Mouse (Mus musculus): ENCODE results near the gene Klre1.
A peak's percentile ranks its signal among the peaks of the same experiment; 100 is the strongest.

Gene Klre1

GRCm38 (mm10) chr6:129577605-129578004, at the start of gene Klre1:
Klre1 (plus strand) TSS chr6:129577905.
- no peak for DNase-seq

GRCm38 (mm10) chr6:129529605-129530004, 48.1 kb upstream of the Klre1 start:
- DNase-seq: no peak

DNA sequence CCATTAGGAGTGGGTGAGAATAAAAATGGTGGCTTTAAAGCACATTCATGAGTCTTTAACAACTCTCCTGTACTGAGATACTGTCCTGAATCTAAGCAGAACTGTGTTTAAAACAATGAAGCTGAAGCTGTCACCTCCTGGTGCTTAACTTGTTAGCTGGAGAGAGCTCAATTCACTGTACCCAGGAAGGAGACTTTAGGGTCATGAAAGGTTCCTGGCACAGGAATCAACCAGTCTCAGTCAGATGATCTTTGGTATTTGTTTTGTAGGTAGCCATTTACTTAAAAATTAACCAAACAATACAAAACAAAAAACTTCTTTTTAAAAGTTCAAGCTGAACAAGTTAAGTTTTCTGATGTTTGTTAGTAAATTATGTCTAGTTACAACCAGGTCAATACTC, 47.4 kb upstream of the Klre1 start:
- no peak for DNase-seq

GRCm38 (mm10) chr6:129532556-129532941, 45.2 kb upstream of the Klre1 start:
- DNase-seq: no peak

DNA sequence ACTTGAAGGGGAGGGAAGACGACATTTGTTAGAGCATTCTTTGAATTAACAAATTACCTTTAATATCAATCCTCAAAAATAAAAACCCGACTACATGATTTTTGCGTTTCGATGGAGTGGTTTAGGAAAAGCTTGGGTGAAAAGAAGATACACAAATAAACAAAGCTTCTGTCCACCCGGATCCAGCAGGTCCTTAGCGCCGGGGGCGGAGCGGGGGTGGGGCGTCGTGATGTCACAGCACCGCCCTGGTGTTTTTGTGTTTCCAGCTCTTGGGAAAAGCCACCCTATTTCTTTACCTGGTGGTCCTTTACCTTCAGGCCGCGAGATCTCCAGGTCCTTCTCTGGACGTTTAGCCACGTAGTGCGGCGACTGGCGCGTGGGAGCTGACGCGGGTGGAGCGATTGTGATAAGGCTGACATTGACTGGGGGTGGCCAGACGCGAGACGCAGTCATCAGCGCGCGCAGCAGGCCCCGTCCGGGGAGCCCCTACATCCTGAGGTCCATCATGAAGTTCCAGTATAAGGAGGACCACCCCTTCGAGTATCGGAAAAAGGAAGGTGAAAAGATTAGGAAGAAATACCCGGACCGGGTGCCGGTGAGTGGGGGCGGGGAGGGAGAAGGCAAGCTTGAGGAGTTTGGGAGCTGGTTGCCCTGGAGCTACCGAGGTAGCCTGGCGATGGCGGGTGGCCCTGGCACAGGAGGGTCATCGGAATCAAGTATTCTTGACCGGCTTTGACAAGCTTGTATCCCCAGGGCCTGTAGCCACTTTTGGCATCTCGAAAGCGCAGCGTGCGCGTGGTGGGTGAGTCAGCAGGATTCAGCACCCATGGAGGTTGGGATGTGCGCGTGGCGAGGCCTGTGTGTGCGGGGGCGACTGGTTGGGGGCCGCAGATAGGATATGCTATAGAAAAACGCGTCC, 44.5 kb upstream of the Klre1 start, which contains the start of gene Gabarapl1:
Gene Gabarapl1 (plus strand): TSS at position 219 of the 919 bp plus-strand sequence.
- peak; percentile 53 for DNase-seq

DNA sequence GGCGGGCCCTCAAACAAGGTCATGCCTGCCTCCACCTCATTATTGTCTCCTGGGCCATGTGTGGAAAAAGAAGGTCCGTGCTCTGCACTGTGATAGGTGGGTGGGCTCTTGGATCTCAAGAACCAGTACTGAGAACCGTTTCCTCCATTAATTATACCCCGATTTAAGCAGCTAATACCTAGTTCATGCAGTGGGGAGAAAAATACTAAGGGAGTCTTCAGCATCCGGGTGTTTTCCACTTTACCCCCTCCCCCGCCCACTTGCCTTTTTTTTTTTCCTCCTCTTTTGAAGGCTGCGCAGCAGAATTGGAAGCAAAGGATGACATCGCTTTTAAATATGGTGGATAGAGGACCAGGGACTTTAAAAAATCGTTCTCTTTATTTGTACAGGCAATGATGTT, 43.6 kb upstream of the Klre1 start:
- no peak for DNase-seq

DNA sequence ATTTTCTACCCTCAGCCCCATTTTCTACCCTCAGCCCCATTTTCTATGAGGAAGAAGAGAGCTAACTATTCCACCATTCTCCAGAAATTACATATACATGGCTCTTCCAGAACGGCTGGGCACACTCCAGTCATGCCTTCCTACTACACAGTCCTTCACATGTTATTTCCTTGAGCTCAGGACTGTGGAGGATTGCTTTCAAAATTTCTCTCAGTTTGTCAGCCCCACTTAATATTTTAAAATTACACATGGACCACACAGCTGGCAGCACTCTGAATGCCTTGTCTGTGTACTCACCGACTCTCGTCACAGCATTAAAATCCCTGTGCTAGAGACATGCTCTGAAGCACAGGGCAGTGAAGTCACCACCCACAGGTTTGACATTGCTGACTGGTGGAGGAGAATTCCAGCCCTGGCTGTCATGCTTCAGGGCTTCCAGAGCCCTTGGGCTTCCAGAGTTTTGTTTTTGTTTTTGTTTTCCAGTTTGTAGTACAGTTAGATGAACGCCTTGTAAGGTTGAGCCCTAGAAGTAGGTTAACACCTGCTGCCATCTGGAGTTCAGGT, 43.0 kb upstream of the Klre1 start:
- DNase-seq: no peak

- no peak for DNase-seq
Observed at GRCm38 (mm10) chr6:129535723-129536122, 42.0 kb upstream of the Klre1 start.

DNA sequence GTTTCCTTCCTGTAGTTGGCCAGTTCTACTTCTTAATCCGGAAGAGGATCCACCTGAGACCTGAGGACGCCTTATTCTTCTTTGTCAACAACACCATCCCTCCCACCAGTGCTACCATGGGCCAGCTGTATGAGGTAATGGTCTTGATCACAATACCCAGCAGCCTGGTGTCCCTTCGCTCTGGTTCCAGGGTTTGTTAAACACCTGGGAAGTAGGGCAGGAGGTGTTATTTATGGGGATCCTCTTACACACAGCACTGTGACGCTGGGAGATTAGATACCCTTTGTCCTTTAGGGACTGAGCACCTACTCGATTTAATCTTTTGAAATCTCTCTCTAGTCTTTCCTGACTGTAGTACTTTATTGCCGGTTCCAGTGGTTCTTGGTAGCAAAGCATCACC, 39.1 kb upstream of the Klre1 start:
- no peak for DNase-seq

DNA sequence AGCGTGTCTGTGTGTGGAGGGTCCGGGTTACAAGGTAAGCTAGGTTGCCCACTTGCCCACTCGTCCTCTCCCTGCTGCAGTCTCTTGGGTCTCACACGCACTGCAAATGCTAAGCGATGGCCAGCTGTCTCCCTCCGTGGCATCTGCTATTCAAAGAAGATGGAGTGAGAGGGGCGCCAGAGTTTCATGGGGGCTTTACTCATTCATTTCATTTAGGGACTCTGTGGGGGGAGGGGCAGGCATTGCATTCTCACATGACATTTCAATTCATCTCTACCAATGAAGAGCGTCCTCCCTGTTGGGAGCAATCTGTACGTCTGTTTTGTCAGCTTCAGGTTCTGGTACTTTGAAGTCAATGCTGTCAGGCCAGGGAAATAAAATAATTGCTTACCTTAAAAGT, 35.8 kb upstream of the Klre1 start:
- DNase-seq: no peak

- DNase-seq: no peak
Observed at GRCm38 (mm10) chr6:129542540-129542939, 35.2 kb upstream of the Klre1 start.

GRCm38 (mm10) chr6:129543709-129544606, 33.7 kb upstream of the Klre1 start:
- DNase-seq: peak; percentile 44

DNA sequence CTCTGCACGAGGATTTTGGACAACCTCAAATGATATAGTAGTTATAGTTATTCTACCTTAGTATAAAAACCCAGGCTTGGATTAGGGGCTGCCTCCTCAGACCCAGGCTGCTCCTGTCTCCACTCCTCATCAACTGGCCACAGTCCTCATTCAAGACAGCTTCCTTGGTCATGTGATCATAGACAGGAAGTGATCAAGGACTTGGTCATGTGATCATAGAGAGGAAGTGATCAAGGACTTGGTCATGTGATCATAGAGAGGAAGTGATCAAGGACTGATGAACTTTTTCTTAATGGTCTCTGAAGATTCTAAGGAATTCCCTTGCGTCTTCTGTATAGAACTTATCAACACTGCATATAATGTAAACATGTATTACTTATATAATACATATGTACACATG, 30.4 kb upstream of the Klre1 start:
- no peak for DNase-seq

GRCm38 (mm10) chr6:129548009-129548408, 29.7 kb upstream of the Klre1 start:
- DNase-seq: no peak

DNA sequence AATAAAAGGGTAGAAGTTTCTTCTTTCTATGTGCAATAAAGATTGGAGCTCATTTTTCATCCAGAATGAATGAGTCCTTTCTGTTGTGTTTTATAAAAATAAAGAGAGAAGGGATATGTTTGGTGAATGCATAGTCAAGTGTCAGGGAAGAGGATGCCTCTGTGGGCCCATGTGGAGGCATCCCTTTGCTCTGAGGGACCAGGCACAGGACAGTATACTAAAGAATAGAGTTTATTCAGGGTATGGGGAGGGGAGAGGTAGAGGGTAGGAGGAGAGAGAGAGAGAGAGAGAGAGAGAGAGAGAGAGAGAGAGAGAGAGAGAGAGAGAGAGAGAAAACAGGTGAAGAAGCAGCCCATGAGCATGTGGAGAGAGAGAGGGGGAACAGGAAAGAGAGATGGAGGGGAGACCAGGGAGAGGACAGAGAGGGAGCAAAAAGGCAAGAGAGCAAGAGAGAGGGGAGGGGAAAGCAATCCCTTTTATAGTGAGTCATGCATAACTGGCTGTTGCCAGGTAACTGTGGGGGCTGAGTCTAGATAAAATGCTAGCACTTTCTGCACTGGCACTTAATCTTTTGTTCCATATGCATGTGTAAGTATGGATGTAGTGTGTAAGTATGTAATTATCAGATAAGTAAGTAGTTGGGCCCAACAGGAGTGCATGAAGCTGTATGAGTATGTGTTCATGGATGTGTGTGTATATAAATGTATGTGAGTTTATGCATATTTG, 20.2 kb upstream of the Klre1 start:
- DNase-seq: no peak

DNA sequence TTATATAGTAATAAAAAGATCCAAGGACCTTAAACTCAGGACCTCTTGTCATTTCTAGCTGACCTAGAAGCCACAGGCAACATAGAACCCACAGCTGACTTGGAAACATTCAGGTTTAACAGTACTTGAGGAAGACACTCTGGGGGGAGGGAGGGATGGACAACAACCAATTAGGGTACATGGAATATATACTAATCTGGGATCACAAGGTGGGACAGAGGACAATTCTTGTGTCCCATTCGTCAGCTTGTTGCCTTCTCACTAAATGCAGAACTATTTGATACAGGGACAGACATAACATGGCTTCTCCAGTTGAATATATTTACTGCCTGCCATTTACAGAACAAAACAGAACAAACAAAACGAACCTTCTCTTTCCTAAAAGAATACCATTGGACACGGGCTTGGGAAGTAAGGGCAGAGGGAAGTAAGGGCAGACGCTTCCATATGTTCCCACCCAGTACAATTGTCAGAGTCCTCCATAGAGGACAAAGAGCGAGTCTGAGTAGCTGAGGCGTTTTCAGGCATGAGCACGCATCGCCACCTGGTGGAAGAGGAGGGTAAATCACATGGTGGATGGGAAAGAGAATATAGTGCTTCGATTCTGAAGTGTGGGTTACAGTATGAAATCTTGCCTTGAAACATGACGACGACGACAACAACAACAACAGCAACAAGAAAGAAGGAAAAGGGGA, 18.6 kb upstream of the Klre1 start:
- peak; percentile 67 for DNase-seq

- no peak for DNase-seq
Observed at GRCm38 (mm10) chr6:129559641-129560027, 18.1 kb upstream of the Klre1 start.

DNA sequence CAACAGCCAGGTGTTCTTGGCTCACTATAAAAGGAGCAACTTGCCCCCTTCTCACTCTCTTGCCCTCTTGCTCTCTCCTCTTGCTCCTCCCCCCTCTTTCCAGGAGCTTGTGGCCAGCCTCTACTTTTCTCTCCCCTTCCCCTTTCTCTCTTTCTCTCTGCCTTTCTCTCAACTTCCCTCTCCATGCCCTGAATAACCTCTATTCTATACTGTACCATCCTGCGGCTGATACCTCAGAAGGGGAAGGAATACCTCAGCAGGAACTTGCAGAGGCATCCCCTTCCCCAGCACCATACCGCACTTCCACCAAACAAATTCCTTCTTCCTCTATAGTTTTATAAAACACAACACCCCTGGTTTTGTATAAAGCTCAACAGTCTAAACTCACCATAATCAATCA, 12.4 kb upstream of the Klre1 start:
- DNase-seq: no peak

GRCm38 (mm10) chr6:129575315-129575714, 2.4 kb upstream of the Klre1 start:
- no peak for DNase-seq

- DNase-seq: no peak
Observed at GRCm38 (mm10) chr6:129581274-129581673, 3.6 kb downstream of the Klre1 start.

DNA sequence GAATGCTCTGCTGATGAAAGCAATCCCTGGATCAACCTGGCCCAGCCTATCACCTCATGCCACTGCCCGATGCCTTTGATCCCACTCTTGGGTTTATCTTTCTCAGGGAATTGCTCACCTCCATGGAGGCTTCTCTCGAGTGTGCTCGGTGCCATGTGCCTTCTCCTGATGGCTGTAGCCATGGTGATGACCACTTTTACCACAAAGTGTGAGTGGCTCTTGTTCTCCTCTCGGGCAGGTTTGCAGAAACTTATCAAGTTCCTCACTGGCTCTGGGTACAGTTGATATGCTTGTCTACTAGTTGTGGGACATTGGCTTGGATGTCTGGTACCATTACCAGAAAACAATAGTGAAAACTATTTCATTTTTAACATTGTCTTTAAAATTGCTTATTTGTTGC, 4.2 kb downstream of the Klre1 start:
- DNase-seq: no peak

DNA sequence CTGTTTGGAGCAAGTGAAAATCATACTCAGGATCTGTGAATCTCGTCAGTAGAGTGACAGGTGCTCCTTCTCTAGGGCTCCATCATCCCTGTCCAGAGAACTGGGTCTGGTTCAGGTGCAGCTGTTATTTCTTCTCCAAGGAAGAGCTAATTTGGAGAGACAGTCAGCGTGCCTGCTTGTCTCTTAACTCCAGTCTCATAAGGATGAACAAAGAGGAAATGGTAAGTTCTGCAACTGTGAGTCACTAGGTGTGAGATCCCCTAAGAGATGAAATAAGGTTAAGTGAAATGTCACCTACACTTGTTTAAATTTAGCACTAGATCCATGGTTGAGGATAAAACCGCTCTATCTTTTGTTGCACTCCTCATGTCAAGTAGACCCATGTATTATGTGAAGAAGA, 5.3 kb downstream of the Klre1 start:
- DNase-seq: no peak
